Mouse (Mus musculus) megakaryocyte, embryonic 14.5 days (primary cell): ENCODE measurements around the gene Pccb.

Source experiments
- FLI1 ChIP-seq: IDR thresholded peaks from 2 replicates; pipeline ENCODE4 v1.6.1; 2012; ENCODE audit warnings: low read length, inconsistent platforms, mixed read lengths
- GATA1 ChIP-seq: IDR thresholded peaks from 3 replicates; pipeline ENCODE4 v1.6.1; 2012; ENCODE audit warnings: mixed read lengths, low read length, inconsistent platforms, borderline replicate concordance

DNA sequence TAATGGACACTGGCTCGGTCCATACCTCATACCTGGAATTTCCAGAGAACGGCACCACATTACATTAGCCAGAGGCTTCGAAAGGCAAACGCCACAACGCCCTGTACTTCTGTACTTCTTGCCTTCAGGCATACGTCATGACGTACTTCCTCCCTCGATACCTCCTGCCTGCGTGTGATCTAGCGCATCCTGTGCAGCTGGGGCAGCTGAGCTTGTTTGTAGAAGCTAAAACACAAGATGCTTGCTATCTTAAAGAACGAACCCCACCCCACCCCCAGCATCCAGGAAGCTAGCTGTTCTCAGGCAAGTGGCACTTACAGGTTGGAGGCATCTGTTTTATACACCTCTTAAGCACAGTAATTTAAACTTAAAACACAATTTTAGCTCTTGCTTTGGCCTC lies 26.3 kb upstream of the Pccb start:
- no peak for TF ChIP-seq GATA1
- TF ChIP-seq FLI1: no peak
